Mouse (Mus musculus) cerebellum, postnatal 4 days (tissue): Measurements from ENCODE around the gene Olfr288.

Experiments
- DNase-seq, 2 experiments: peaks; one replicate each; pipeline ENCODE4 v3.0.0; 2022; ENCODE audit warnings: low spot score in 2 of 2, mixed read lengths in 1 of 2

The Olfr288 gene

DNA sequence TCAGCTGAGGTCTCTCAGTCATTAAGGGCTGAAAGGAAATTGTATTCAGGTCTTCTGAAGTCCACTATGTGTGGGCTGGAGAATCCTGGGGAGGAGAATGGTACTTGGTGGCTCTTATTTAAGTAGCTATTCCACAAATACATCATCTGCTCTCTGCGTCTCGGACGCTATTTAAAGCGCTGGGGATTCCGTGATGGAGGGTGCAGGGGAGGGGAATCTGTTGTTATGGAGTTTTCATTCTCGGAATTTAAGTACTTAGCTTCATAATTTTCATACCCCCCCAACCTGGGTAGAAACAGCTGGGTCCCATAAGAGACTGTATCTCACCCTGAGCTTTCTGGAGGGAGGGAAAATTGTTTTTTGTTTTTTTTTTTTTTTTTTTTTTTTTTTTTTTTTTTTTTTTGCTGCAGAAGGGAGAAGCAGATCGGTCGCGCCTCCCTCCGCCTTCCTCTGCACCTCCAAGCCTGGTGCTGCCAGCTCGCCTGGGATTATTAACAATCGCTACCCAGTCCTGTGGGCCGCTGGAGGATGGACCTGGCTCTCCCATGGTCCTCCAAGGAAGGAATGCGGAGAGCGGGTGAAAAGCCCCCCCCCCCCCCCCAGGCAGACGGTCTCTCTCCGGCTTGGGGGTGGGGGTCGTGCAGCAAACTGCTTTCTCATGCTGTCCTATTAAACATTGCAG is 28.2 kb downstream of the Olfr288 start, which contains the start of gene Ccdc184:
Gene Ccdc184 (plus strand): TSS at position 196 of the 682 bp plus-strand sequence.
- DNase-seq: no peak

DNA sequence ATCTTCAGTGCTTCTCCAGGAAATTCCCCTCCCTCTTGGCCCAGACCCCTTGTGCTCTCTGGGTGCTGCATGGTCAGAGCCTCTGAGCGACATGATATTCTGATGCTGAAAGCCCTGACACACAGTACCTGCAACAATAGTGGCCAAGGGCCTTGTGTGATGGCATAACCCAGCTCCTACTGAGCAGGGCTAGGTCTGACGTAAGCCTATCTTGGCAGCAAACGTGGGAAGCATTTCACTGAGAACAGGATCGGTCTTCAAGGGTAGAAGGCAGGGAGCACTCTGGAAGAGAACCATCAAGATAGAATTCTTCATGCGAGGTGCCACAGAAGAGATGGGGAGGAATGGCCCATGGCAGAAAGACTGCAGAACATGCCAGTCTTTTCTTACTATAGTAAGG is 29.8 kb downstream of the Olfr288 start, which contains the start of gene Asb8:
Gene Asb8 (minus strand): TSS at position 101 of the 400 bp plus-strand sequence.
- DNase-seq: no peak

DNA sequence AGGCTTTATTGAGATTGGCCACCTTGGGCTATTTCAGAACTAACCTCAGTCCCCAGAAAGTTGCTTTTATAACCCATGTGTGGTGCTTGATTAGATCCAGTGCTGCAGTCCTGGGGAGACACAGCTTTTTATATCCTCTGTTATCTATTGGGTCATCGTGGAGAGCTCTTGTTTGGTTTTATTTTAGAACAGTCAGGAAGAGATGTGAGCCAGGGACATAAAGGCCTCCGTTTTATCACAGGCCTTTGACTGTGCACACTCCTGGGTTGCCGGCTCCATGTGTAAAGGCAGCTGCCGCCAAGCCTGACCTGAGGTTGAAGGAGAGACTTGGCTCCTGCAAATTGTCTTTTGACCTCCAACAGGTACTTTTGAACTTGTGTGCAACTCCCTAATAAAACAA is 32.8 kb downstream of the Olfr288 start:
- no peak for DNase-seq

DNA sequence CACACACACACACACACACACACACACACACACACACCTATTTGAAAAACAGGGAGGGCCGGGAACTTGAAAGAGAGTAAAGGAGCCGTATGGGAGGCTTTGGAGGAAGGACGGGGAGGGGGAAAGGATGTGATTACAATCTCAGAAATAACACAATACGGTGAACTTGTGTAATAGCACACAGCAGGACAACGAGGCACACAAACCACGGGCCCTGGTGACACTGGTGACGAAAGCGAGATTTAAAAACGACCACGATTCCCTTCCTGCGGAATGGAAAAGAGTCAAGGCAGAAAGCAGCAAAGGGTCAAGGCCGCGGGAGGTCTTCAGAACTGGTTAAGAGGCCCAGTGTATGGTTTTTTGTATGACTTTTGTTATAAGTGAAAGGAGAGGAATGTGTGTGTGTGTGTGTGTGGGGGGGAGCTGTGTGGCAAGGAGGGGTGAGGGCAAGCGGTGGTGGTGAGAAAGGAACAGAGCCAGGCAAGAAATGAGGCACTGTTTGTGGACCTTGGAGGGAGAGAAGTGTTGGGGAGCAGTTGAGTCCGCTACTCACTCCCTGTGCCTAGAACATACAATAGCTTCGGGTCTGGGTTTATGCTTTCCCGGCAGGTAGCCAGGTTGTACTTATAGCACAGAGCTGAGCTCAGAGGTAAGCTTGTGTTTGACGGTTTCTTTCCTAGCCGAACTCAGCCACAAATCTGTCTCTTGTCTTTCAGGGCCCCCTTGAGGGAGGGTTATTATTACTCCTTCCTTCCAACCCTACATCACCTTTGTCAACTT is 34.1 kb downstream of the Olfr288 start:
- DNase-seq: no peak

DNA sequence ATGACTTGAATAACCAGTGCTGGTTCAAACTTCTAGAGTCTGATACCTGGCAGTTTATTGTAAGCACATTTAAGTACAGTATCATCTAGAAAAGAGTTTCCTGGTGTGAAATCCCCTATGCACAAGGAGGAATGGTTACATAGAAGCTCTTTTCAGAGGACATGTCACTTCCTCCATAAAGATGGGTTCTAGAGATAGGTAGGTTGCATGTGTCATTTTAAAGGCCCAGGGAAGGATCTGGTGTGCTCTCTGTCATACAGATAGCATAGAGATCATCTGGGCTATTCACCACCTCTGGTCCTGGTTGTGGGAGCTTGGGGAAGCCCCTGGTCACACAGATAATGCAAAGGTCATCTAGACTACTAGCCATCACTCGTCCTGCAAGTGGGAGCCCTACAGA is 38.1 kb downstream of the Olfr288 start:
- DNase-seq: no peak

DNA sequence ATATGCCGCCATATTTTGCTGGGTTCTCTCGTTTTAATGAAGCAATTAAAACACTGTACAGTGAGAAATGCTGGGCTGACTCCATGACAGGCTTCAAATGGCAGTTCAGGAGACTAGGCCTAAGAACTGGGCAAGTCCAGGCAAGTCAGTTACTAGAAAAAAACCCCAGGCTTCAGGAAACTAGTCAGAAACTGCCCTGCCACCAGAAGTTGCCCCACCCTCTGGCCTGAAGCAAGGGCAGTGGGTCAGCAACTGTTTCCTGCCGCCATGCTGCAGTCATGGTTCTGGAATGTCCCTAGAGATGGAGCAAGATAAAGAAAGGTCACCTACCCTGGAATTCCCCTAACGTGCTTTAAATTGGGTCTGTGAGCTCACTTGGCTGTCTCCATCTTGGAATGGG is 39.4 kb downstream of the Olfr288 start:
- no peak for DNase-seq

DNA sequence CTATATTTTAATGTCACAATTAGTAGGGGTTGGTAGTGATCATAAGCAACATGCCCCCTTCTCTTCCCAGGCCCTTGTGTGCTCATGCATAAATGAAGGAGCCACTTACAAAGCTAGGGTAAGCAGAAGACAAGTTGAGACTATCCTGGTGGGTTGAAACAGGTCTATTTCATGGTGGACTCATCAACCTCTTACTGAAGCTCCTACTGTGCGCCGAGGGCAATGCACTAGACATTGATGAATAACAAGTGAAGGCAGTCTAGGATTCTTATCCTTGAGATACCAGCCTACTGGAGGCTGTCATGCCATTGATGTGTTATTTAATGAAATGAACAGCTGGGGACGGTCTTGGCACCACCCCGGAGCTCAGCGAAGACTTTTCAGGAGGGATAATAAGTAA is 40.1 kb downstream of the Olfr288 start:
- no peak for DNase-seq

DNA sequence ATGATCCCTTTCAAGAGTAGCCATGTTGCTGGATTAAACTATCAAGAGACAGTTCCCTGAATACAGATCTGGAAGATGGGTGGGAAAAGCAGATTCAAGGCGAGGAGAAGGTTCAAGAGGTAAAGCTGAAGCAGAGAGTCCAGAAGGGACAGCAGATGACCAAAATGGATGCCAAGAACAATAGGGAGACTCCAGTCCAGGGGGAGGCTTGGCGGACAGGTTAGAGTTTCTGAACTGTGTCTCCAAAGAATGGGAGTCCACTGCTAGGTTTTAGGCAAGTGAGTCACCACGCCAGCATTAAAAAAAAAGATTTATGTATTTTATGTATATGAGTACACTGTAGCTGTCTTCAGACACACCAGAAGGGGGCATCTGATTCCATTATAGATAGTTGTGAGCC is 40.7 kb downstream of the Olfr288 start:
- no peak for DNase-seq

DNA sequence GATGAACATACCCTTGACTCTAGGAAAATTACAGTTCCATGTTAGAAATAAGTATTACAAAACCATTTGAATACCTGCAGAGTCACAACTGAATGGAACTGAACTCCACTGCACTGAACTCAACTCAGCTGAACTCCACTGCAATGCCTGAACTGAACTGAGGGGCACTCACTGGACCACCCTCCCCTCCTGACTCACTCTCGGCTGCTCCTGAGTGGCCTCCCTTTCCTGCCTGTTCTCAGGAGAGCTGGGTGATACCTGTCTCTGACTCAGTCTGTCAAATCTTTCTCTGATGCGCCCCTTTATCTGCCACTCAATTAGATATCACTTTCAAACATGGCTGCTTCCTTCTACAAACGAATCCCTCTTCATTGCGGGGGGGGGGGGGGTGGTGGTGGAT is 41.2 kb downstream of the Olfr288 start:
- no peak for DNase-seq

DNA sequence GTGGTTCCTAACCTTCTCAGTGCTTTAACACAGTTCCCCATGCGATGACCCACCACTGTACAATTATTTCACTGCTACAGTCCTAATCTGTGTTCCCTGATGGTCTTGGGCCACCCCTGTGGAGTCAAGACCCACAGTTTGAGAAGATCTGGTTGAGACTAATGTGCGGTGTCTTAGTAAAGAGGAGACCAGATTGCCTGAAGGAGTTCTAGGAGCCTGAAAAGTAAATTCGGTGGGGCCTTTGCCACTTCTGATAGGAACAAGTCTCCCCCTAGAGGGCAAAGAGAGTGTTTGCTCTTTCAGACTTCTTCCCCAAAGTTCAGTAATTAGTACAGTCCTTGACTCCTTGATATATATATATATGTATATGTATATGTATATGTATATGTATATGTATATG is 41.7 kb downstream of the Olfr288 start:
- DNase-seq: no peak

DNA sequence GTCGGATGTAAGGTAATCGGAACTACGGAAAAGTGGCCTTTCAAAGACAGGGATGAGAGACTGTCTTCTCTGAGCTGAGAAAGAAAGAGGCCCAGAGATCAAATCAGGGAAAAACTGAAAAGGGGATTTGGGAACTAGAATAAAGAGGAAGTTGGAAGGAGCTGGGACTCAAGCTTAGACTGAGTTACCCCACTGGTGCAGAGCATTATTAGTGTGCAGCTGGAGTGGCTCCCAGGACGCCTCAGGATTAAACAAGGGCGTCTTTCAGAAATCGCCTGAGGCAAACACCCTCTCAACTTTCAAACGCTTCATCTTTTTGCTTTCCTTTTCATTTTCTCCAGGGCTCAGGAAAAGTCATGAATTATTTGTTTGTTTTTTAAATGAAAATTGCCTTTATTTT is 42.4 kb downstream of the Olfr288 start:
- DNase-seq: no peak

DNA sequence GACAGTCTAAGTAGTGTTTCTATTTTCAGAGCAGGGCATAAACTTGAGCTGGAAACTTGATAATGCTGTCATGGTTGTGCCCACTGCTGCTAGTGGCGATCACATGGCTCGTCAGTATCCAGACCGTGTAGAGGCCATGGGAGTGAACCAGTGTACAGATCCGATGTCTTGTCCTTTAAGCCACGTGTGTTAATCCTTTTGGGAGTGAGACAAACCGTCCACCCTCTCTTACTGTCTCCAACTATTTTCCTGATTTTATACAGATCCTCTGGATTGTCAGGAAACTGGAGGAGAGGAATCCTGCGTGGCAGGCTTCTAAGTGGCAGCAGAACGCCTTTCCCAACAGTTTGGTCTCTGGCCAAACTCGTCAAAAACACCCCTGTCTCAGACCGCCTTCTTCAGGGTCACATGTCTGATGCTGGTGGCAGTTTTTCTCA is 46.2 kb downstream of the Olfr288 start:
- no peak for DNase-seq

DNA sequence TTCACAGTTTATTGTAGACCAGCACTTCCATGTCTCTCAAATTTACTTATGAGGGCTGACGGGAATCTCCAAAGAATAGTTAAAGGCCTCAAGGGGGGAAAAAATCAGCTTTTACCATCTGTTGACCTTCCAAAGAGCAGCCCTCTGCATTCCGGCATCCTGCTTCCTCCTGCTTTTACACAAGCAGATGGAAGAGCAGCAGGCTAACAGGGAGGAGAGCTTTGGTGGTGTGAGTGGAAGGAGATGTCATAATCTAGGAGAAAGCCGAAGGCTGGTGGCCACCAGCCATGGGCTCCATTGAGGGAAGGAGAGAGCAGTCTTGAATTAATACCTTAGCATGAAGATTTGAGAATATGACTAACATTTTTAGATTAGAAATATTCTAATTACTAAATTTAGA is 47.0 kb downstream of the Olfr288 start:
- DNase-seq: no peak

DNA sequence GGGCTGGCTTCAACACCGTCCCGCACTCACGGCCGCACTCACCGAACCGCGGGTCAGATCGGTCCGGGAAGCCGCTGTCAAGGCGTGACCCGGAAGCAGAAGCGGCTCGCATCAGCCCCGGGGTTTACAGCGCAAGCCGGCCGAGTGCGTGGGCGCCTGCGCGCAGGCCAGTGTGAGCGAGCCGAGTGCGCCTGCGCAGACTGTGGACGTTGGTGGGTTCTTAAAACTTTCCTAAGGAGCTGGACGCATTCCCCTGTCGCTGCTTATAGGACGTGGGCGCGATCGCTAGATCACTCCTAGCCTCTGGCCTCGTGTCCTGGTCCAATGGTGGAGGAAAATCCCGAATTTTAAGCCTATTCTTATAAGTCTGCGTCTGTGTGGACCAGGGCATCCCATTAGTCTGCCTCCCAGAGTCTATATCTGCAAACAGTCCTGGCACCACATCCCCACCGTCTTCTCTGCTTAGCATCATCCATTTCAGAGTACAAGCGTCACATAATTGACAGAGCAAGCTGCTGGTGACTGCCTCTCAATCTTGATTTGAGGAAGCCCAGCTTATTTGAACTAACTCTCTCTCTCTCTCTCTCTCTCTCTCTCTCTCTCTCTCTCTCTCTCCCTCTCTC is 49.7 kb downstream of the Olfr288 start:
- DNase-seq: peak; percentile 86 to 94

DNA sequence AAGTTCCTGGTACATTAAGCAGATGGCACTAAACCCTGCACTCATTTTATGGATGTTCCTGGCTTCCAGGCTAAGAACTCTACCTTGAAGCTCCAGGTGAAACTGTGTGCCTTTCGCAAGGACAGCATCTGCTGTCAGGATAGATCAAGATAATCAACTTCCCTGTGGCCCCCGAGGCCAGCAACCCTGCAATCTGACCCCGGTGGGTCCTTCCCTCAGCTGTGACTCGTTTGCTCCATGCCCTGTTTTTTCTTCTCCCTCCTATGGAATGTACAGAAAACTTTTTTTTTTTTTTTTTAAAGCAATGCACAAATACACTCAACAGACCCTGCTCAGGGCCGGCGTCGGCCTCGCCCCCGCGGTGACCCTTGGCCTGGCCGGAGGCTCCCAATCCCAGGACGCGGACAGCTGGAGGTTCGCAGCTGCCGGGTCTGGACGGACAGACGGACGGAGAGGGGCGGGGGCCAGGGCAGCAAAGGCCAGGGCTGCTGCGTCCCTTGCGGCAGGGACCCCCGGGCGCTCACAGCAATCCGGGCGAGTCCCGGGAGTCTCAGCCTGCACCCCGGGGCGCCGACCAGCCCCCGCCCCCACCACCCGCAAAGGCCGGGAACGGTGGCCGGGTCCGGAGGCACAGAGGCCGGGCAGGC is 50.4 kb downstream of the Olfr288 start:
- no peak for DNase-seq

DNA sequence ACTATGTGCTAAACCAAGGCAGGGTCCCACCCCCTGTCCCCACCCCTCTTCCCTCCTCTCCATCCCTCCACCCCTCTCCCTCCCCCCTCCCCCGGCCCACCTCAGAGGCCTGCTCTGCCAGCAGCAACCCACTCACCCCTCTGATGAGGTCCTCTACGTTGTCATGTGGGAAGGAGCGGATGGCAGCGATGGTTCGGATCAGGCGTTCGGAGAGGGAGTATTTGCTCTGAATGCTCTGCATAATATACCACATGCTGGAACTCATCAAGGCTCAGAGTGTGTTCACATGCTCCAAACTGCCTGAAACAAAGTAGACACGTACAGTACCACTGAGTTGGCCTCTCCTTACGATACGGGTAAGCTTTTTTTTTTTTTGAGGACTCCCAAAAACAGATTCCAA is 52.8 kb downstream of the Olfr288 start:
- DNase-seq: no peak

DNA sequence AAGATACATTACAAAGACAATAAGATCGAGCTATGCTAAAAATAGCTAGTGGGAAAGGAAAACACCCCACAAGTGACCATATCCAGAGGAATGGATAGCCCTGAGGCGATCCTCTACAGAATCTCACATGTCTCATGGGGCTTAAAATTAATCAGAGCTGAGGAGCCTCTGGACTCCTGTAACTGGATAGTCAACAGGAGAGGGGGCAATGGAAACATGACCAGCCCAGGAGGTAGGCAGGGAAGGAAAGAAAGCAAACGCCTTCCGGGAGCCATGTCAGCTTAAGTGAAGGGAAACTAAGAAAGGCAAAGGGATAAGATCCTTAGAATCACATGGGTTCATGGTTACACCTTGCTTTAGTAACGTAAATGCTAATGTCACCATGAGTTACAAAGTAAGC is 54.5 kb downstream of the Olfr288 start:
- DNase-seq: no peak

DNA sequence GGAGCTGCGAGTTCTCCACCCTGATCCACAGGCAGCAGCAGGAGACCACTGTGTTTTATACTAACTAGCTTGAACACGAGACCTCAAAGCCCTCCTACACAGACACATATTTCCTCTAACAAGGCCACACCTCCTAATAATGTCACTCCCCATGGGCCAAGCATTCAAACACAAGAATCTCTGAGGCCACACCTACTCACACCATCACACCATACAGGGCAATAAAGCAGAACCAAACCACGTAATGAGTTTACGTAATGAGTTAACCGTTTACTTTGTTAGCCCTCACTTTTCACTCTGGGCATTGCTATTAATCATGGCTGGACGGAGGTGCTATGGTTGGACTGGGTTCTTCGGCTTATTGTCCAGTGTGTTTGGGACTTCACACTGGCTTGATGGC is 55.6 kb downstream of the Olfr288 start:
- no peak for DNase-seq

DNA sequence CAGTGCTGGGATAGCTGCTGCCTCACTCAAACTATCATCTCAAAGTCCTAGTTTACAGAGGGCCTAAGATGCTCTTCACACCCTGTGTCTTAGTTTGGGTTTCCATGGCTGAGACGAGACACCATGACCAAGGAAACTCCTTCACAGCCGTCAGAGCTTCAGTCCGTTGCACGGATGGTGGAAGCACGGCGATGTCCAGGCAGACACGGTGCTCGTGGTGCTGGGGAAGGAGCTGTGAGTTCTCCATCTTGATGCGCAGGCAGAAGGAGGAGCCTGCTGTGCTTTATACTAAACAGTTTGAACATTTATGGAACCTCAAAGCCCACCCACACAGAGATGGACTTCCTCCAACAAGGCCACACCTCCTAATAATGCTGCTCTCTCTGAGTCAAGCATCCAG is 58.5 kb downstream of the Olfr288 start:
- DNase-seq: no peak
